Mouse (Mus musculus): ENCODE results near the gene Cmtm4.

Gene Cmtm4

GRCm38 (mm10) chr8:104410628-104411273 is 15.1 kb upstream of the Cmtm4 start:
- DNase-seq = no peak

GRCm38 (mm10) chr8:104408328-104409110 is 12.9 kb upstream of the Cmtm4 start:
- DNase-seq = peak; percentile 29 to 39

- DNase-seq = no peak
Measured at GRCm38 (mm10) chr8:104406340-104407128, 10.9 kb upstream of the Cmtm4 start.

- DNase-seq = peak; percentile 39 to 63
Measured at GRCm38 (mm10) chr8:104405430-104406187, 10.0 kb upstream of the Cmtm4 start.

GRCm38 (mm10) chr8:104403596-104403995 is 8.0 kb upstream of the Cmtm4 start:
- DNase-seq = peak; percentile 34 to 46

- DNase-seq = peak; percentile 58 to 76
Measured at GRCm38 (mm10) chr8:104394801-104395702, 555 bp downstream of the Cmtm4 start.

GRCm38 (mm10) chr8:104393767-104394166 is 1.8 kb downstream of the Cmtm4 start:
- no peak for DNase-seq

- no peak for DNase-seq
Measured at GRCm38 (mm10) chr8:104393139-104393538, 2.5 kb downstream of the Cmtm4 start.

GRCm38 (mm10) chr8:104390245-104390644 is 5.4 kb downstream of the Cmtm4 start:
- DNase-seq = no peak

GRCm38 (mm10) chr8:104387980-104388379 is 7.6 kb downstream of the Cmtm4 start:
- peak; percentile 89 to 92 for DNase-seq

GRCm38 (mm10) chr8:104387501-104387900 is 8.1 kb downstream of the Cmtm4 start:
- no peak for DNase-seq

GRCm38 (mm10) chr8:104386693-104387092 is 8.9 kb downstream of the Cmtm4 start:
- no peak for DNase-seq

GRCm38 (mm10) chr8:104383977-104384376 is 11.6 kb downstream of the Cmtm4 start:
- DNase-seq = peak; percentile 79 to 92

- no peak for DNase-seq
Measured at GRCm38 (mm10) chr8:104383296-104383695, 12.3 kb downstream of the Cmtm4 start.

GRCm38 (mm10) chr8:104380961-104381411 is 14.6 kb downstream of the Cmtm4 start:
- no peak for DNase-seq

- no peak for DNase-seq
Measured at GRCm38 (mm10) chr8:104380269-104380668, 15.3 kb downstream of the Cmtm4 start.

GRCm38 (mm10) chr8:104379301-104379836 is 16.2 kb downstream of the Cmtm4 start:
- DNase-seq = no peak

GRCm38 (mm10) chr8:104376669-104377068 is 18.9 kb downstream of the Cmtm4 start:
- no peak for DNase-seq

- no peak for DNase-seq
Measured at GRCm38 (mm10) chr8:104375959-104376358, 19.6 kb downstream of the Cmtm4 start.

GRCm38 (mm10) chr8:104374864-104375846 is 20.5 kb downstream of the Cmtm4 start:
- peak; percentile 89 to 94 for DNase-seq

Data from kidney, postnatal 36 days (tissue).